In the genomic region with DNA sequence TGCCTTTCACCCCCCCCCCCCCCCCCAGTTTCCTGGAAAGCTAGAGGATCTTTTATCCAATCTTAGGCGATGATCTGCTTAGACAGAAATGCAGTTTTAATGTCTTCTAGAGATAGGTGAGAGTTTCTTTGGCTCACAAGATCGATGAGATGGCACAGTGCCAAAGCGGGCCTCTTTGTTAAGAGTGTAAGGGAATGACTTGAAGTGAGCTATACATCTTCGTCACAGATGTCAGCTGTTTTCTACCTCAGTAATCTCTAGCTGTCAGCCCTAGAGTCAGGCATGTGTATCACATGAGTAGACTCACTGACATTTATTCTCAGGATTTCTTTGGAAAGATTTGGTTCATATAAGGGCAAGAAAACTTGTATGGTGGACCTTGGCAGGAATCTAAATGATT, we compare ENCODE assay signal across 12 mouse cellular contexts. TPM values are rescaled to one million over a fixed set of nuclear protein-coding genes. Genes with fewer than 3 reads are reported as not detected.
DNase-seq lines count a peak whose midpoint lies in the region; ATAC-seq lines count a peak whose summit lies in the region.
"Had no signal": no experiment of that assay in that cellular context is flagged by ENCODE, and none has a peak within 500 bp of the region (broad histone marks: within the 10 kb centered on the region; RNA-seq: fewer than 3 reads in every experiment).

No protein-coding gene starts in this region.

- no peak for ATAC-seq in hindbrain, embryonic 13.5 days (ENCODE audit: low FRiP score)
- ATAC-seq in hindbrain, embryonic 12.5 days (ENCODE audit: low FRiP score), result no peak
- no peak for ATAC-seq in midbrain, embryonic 14.5 days (ENCODE audit: low FRiP score, low TSS enrichment)
- ATAC-seq in midbrain, embryonic 16.5 days, result no peak
- no peak for ATAC-seq in frontal cortex, adult (ENCODE audit: low TSS enrichment)
- ATAC-seq: liver, postnatal 0 days had no signal

- H3K27ac ChIP-seq in hindbrain, embryonic 13.5 days, result peak overlapping the region; percentile 35; the same call in 1 of the 2 replicates
- H3K27ac ChIP-seq in hindbrain, embryonic 12.5 days, result no peak overlapping the region
- no peak overlapping the region for H3K27ac ChIP-seq in midbrain, embryonic 14.5 days (replicated peaks; ENCODE audit: low read depth, low read length)
- H3K27ac ChIP-seq in midbrain, embryonic 16.5 days (ENCODE audit: low read length), result no peak overlapping the region

- H3K4me2 ChIP-seq in hindbrain, embryonic 13.5 days, result no peak overlapping the region
- H3K4me2 ChIP-seq in hindbrain, embryonic 12.5 days (replicated peaks), result no peak overlapping the region
- H3K4me2 ChIP-seq in midbrain, embryonic 14.5 days (ENCODE audit: low read length), result no peak overlapping the region
- H3K4me2 ChIP-seq in midbrain, embryonic 16.5 days (ENCODE audit: low read length), result no peak overlapping the region

- no peaks in the 10 kb centered on the region for H3K27me3 ChIP-seq in hindbrain, embryonic 13.5 days
- H3K27me3 ChIP-seq in hindbrain, embryonic 12.5 days, result no peaks in the 10 kb centered on the region
- no peaks in the 10 kb centered on the region for H3K27me3 ChIP-seq in midbrain, embryonic 14.5 days (ENCODE audit: control insufficient read depth, insufficient read depth, low read length)
- no peaks in the 10 kb centered on the region for H3K27me3 ChIP-seq in midbrain, embryonic 16.5 days (ENCODE audit: control insufficient read depth, insufficient read depth, low read depth, low read length)

- H3K9me3 ChIP-seq in hindbrain, embryonic 13.5 days, result no peaks in the 10 kb centered on the region
- H3K9me3 ChIP-seq in hindbrain, embryonic 12.5 days (replicated peaks), result no peaks in the 10 kb centered on the region
- no peaks in the 10 kb centered on the region for H3K9me3 ChIP-seq in midbrain, embryonic 14.5 days (ENCODE audit: control insufficient read depth, low read length)
- no peaks in the 10 kb centered on the region for H3K9me3 ChIP-seq in midbrain, embryonic 16.5 days (replicated peaks; ENCODE audit: control insufficient read depth, low read length, poor library complexity, severe bottlenecking)

- WGBS in hindbrain, embryonic 13.5 days, result 55% methylated on average over 4 of the region's 4 CpGs
- WGBS in hindbrain, embryonic 12.5 days, result 56% methylated on average over 4 of the region's 4 CpGs
- 52% methylated on average over 4 of the region's 4 CpGs for WGBS in midbrain, embryonic 14.5 days
- WGBS in midbrain, embryonic 16.5 days, result 56% methylated on average over 4 of the region's 4 CpGs

- H3K4me3 ChIP-seq in hindbrain, embryonic 13.5 days, result no peak overlapping the region
- H3K4me3 ChIP-seq in hindbrain, embryonic 12.5 days, result no peak overlapping the region
- H3K4me3 ChIP-seq in midbrain, embryonic 14.5 days (replicated peaks; ENCODE audit: low read depth, low read length), result no peak overlapping the region
- H3K4me3 ChIP-seq in midbrain, embryonic 16.5 days (ENCODE audit: low read depth, low read length), result no peak overlapping the region
- H3K4me3 ChIP-seq: myocyte had no signal

- no peak overlapping the region for H3K9ac ChIP-seq in hindbrain, embryonic 13.5 days
- no peak overlapping the region for H3K9ac ChIP-seq in hindbrain, embryonic 12.5 days
- H3K9ac ChIP-seq in midbrain, embryonic 14.5 days (replicated peaks; ENCODE audit: low read length), result no peak overlapping the region
- H3K9ac ChIP-seq in midbrain, embryonic 16.5 days (ENCODE audit: low read depth, low read length), result no peak overlapping the region
- H3K9ac ChIP-seq: liver, postnatal 0 days had no signal

- H3K4me1 ChIP-seq in hindbrain, embryonic 13.5 days (replicated peaks), result peaks cover 18% of the 10 kb centered on the region
- no peaks in the 10 kb centered on the region for H3K4me1 ChIP-seq in hindbrain, embryonic 12.5 days
- no peaks in the 10 kb centered on the region for H3K4me1 ChIP-seq in midbrain, embryonic 14.5 days (ENCODE audit: control insufficient read depth, insufficient read depth, low read length)
- no peaks in the 10 kb centered on the region for H3K4me1 ChIP-seq in midbrain, embryonic 16.5 days (ENCODE audit: control insufficient read depth, insufficient read depth, low read length)

- peak; percentile 50 for DNase-seq in midbrain, embryonic 14.5 days
- DNase-seq in NIH3T3 (ENCODE audit: low read depth), result peak; percentile 47
- DNase-seq in embryo, embryonic 11.5 days (ENCODE audit: low read depth, low spot score), result peak; percentile 32
- DNase-seq: adrenal gland, postnatal 14 days; kidney, adult 11 months; liver, postnatal 0 days; thymus, adult 2 months had no signal

- peaks cover 12% of the 10 kb centered on the region for H3K36me3 ChIP-seq in hindbrain, embryonic 13.5 days
- no peaks in the 10 kb centered on the region for H3K36me3 ChIP-seq in hindbrain, embryonic 12.5 days
- peaks cover 3% of the 10 kb centered on the region; the same call in 1 of the 2 replicates for H3K36me3 ChIP-seq in midbrain, embryonic 14.5 days (ENCODE audit: control insufficient read depth, insufficient read depth, low read length)
- peaks cover 5% of the 10 kb centered on the region; the same call in 1 of the 2 replicates for H3K36me3 ChIP-seq in midbrain, embryonic 16.5 days (ENCODE audit: control insufficient read depth, insufficient read depth, low read length)

RNA-seq across cellular contexts. Expression of a gene that starts 39.2 kb away (rescaled TPM):
- polyA plus RNA-seq in hindbrain, embryonic 13.5 days (2015; fragmentation: Nextera tagmentation; extraction: Ambion mirVana), result 79.8 and 82.7 TPM in 2 replicates
- polyA plus RNA-seq in hindbrain, embryonic 12.5 days (2016; fragmentation: Nextera tagmentation; extraction: Ambion mirVana), result 36.0 and 39.4 TPM in 2 replicates
- 80.1 and 90.7 TPM in 2 replicates for polyA plus RNA-seq in midbrain, embryonic 14.5 days (2014; fragmentation: Nextera tagmentation; extraction: Ambion mirVana)
- 94.2 and 110 TPM in 2 replicates for polyA plus RNA-seq in midbrain, embryonic 16.5 days (2015; fragmentation: Nextera tagmentation; extraction: Ambion mirVana)
